Mouse (Mus musculus) urinary bladder, postnatal 25 days (tissue): ENCODE results near the gene Pglyrp2.
A peak's percentile ranks its signal among the peaks of the same experiment; 100 is the strongest.

Experiments used
- DNase-seq: peaks from one replicate; pipeline ENCODE4 v3.0.0; 2022; ENCODE audit warnings: low spot score

Gene Pglyrp2

DNA sequence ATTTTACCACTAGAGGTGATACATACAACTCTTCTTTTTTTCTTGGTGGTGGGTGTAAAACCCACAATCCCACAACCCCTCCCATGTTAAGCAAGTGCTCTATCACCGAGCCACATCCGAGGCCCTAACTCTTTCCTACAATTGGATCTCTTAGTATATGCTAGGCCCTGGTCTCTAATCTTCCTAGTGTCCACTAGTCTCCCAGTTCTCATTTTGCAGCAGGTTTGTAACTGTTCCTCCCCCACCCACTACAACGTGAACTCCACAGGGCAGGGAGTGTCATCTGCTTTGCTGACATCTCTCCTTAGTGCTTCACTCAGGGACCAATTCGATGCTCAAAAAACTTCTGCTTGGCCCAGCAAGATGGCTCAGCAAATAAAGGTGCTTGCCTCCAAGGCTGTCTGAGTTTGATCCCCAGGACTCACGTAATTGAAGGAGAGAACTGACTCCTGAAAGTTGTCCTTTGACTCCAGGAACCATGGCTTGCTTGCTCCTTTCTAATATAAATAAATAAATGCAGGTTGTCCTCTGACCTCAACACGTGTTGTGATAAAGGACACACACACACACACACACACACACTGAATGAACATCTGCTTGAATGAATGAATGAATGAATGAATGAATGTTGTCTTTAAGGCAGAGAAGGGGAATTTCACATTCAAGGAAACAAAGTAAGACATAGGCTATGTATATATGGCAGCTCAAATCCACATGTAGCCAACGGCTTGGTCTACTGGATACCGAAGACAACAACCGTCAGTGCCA is 21.8 kb downstream of the Pglyrp2 start:
- no peak for DNase-seq

DNA sequence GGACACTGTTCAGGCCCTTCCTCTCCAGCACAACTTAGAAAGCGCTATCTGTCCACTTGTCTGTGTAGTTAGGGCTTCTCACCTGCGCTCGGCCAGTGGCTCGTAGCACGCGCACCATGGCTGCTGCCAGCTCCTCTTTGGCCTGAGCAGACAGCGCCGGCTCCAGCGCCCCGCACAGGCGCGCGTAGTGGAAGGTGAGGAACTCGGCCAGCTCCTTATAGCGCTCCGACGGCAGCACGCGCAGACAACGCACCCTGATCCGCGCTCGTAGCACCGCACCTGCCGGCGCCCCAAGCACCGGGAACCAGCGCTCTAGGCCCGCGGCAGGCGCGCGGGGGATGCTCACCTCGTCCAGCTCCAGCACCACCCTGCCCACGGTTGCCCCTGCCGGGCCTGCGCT is 27.7 kb downstream of the Pglyrp2 start:
- DNase-seq = no peak

GRCm38 (mm10) chr17:32393944-32394343 is 30.0 kb downstream of the Pglyrp2 start:
- DNase-seq = no peak

GRCm38 (mm10) chr17:32389101-32389659 is 34.8 kb downstream of the Pglyrp2 start, which contains the start of gene Wiz:
Gene Wiz, minus strand, starts transcription at chr17:32389439.
- DNase-seq = peak; percentile 92

GRCm38 (mm10) chr17:32388370-32389100 is 35.4 kb downstream of the Pglyrp2 start:
- peak; percentile 29 for DNase-seq

GRCm38 (mm10) chr17:32387986-32388369 is 36.0 kb downstream of the Pglyrp2 start:
- DNase-seq = no peak

- no peak for DNase-seq
These were observed 37.1 kb downstream of the Pglyrp2 start for GRCm38 (mm10) chr17:32386659-32387432.

- DNase-seq = no peak
These were observed 40.3 kb downstream of the Pglyrp2 start for GRCm38 (mm10) chr17:32383661-32384060.

- DNase-seq = no peak
These were observed 41.4 kb downstream of the Pglyrp2 start for GRCm38 (mm10) chr17:32382576-32382975.

DNA sequence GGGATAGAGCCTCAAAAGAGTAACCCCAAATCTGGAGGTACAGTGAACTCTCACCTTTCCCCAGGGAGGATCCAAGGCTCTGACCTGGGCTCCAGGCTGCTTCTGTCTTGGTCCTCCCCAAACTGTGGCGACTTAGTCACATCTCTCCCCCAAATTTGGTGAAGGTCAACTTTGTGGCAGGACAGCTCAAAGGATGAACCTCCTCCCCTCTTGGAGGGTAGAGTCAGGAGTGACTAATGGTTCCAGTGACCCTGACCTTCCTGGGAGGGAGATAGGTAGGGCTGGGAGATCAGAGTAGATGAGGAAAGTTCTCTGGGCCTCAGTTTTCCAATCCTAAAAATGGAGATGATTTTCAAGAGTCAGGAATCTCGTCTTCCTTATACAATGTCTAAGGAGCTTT is 45.2 kb downstream of the Pglyrp2 start:
- DNase-seq = no peak

DNA sequence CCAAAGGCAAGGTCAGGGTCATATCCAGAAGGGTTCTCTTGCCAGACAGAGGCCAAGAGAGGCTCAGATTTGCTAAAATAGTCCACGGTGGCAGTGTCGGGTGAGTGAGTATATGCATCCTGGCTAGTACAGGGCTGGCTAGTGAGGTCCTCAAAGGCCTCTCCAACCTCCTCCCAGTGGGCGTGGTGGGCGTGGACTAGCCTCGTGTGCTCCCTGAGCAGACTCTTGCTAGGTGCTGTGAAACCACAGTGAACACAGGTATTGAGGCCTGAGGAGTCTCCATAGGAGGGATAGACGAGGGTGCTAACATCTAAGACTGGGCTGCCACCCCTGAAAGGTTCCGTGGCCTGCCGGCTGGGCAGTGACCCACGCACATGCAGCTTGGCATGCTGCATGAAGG is 46.8 kb downstream of the Pglyrp2 start:
- DNase-seq = no peak

- no peak for DNase-seq
These were observed 47.5 kb downstream of the Pglyrp2 start for GRCm38 (mm10) chr17:32376475-32376874.

DNA sequence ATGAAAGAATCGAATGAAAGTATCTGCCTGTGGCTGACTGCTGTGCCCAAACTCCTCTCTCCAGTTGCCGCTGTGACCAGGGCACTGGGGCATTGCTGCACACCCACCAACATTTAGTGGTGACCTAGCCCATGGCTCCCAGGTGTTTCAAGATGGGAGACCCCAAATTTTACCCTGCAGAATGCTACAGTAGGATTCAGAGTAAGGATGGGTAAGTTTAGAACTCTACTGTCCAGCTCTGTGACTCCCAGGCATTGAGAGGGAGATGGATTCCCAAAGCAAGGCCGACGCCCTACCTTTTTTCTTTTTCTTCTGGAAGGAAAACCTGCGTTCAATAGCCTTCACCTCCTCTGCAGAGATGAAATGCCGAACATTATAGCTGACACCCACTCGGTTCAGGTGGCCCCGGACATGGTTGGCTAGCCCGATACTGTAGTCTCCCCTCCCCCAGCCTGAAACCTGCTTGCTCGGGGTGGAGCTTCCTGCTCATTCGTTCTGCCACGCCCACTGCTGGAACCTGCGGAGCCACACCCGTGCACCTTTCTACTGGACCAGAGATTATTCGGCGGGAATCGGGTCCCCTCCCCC is 54.9 kb downstream of the Pglyrp2 start:
- no peak for DNase-seq

DNA sequence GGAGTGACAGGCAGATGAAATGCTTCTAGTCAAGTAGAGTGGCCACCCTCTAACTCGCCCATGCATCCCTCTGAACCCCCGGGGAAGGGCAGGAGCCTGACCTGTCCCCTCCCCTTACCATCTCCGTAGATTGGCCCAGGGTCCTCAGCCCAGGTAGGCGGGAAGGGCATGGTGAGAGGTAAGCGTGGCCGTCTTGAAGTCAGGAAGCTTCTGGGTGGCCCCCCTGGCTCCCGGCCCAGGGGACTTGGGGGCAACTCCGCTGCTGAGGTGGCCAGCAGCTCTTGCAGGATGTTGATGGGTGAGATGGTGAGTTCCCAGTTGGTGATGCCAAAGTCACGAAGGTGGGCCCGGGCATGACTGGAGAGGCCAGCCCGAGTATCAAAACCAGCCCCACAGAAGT is 56.3 kb downstream of the Pglyrp2 start:
- no peak for DNase-seq

DNA sequence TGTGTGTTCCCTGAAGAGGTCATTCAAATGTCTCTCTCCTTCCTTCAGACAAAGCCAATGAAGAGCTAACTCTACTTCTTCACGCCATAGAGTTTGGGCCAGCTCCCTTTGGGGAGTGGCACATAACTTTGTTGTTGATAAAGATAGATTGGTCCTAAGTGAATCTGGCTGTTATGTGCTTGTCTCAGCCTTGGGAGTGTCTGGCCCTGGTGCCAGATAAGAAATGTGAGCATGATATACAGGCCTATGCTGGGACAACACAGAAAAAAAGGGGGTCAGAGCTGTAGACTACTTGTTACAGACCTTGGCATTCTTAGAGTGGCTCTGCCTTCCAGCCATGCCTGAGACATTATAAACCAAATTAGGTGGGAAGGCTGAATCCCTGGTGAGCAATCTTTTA is 58.7 kb downstream of the Pglyrp2 start:
- no peak for DNase-seq

- DNase-seq = no peak
These were observed 59.1 kb downstream of the Pglyrp2 start for GRCm38 (mm10) chr17:32364850-32365249.

GRCm38 (mm10) chr17:32364331-32364730 is 59.6 kb downstream of the Pglyrp2 start:
- peak; percentile 89 for DNase-seq

GRCm38 (mm10) chr17:32363821-32364301 is 60.1 kb downstream of the Pglyrp2 start:
- no peak for DNase-seq

- DNase-seq = no peak
These were observed 61.3 kb downstream of the Pglyrp2 start for GRCm38 (mm10) chr17:32362686-32363085.
